8 mouse cellular contexts compared by ENCODE assay signal in the genomic region with DNA sequence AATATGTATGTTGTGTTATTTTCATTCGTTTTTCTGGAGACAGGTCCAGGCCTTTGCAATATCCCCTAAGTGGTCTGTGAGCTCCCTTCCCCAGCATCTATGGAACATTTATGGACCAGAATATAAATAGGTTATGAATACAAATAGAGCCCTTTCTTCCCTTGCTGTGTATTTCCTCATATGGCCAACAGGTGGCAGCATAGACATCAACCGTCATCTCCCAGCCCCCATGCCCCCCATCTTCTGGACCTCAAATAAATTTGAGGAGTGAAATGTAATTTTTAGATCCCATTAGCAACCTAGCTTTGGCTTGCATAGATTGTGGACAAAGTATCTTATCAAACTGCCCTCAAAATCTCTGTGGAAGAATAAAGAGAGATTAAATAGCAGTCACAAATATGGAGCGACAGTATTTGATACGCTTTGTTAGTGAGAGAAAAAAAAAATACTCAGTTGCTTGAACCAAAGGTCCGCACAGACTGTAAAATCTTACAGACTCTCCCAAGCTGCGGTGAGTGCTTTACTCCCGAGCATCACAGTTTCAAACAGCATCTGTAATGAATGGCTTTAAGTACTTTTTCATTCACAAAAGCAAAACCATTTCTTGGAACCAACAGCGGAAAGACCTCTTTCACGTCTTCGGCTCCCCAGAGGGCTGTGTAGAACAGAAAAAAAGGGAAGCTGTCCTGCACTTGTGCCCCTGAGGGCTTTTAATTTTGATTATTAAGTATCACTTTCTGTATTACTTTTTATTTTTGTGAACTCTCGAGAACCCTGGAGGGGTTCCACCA.
DNase-seq lines count a peak whose midpoint lies in the region; ATAC-seq and TF ChIP-seq lines count a peak whose summit lies in the region.
"Had no signal": no experiment of that assay in that cellular context is flagged by ENCODE, and none has a peak within 500 bp of the region (broad histone marks: within the 10 kb centered on the region; RNA-seq: fewer than 3 reads in every experiment).

No protein-coding gene starts in this region.

- no peak overlapping the region for H3K4me2 ChIP-seq in kidney, embryonic 15.5 days
- H3K4me2 ChIP-seq in midbrain, embryonic 15.5 days, result peak overlapping the region; percentile 7; the same call in 1 of the 2 replicates
- H3K4me2 ChIP-seq: embryonic facial prominence, embryonic 12.5 days had no signal

- no peak overlapping the region for H3K27ac ChIP-seq in kidney, embryonic 15.5 days
- H3K27ac ChIP-seq in bone marrow macrophage, adult 2 months (ENCODE audit: insufficient read depth, low read depth, low read length), result no peak overlapping the region
- H3K27ac ChIP-seq in midbrain, embryonic 15.5 days, result no peak overlapping the region
- H3K27ac ChIP-seq: embryonic facial prominence, embryonic 12.5 days had no signal

- H3K36me3 ChIP-seq in kidney, embryonic 15.5 days, result no peaks in the 10 kb centered on the region
- peaks cover 21% of the 10 kb centered on the region for H3K36me3 ChIP-seq in E14TG2a.4 (ENCODE audit: insufficient read depth, low read length)
- H3K36me3 ChIP-seq in midbrain, embryonic 15.5 days (replicated peaks), result no peaks in the 10 kb centered on the region
- H3K36me3 ChIP-seq: embryonic facial prominence, embryonic 12.5 days had no signal

- DNase-seq in kidney, adult 9 months, result peak; percentile 30
- no peak for DNase-seq in frontal cortex, postnatal 14 days (ENCODE audit: low spot score in 2 of 2)
- no peak for DNase-seq in frontal cortex, postnatal 10 days (ENCODE audit: low spot score in 2 of 2)

- ATAC-seq in kidney, embryonic 15.5 days (replicated peaks; ENCODE audit: low FRiP score), result no peak
- ATAC-seq in midbrain, embryonic 15.5 days (replicated peaks), result no peak

- no peak for TF ChIP-seq POLR2A in bone marrow macrophage, adult 2 months (IDR thresholded peaks at IDR 0.05; ENCODE audit: borderline replicate concordance, low read depth, low read length)

- H3K4me1 ChIP-seq in kidney, embryonic 15.5 days, result no peaks in the 10 kb centered on the region
- H3K4me1 ChIP-seq in E14TG2a.4 (replicated peaks; ENCODE audit: low read depth, low read length), result peaks cover 58% of the 10 kb centered on the region
- no peaks in the 10 kb centered on the region for H3K4me1 ChIP-seq in bone marrow macrophage, adult 2 months (ENCODE audit: control insufficient read depth, insufficient read depth, low read length)
- H3K4me1 ChIP-seq in midbrain, embryonic 15.5 days, result peaks cover 8% of the 10 kb centered on the region; the same call in 1 of the 2 replicates
- H3K4me1 ChIP-seq: embryonic facial prominence, embryonic 12.5 days had no signal

- H3K9ac ChIP-seq in kidney, embryonic 15.5 days, result no peak overlapping the region
- no peak overlapping the region for H3K9ac ChIP-seq in midbrain, embryonic 15.5 days
- H3K9ac ChIP-seq: embryonic facial prominence, embryonic 12.5 days had no signal

- WGBS in kidney, embryonic 15.5 days, result 67% methylated on average over 11 of the region's 11 CpGs
- 37% methylated on average over 11 of the region's 11 CpGs for WGBS in midbrain, embryonic 15.5 days

- no peaks in the 10 kb centered on the region for H3K9me3 ChIP-seq in kidney, embryonic 15.5 days (replicated peaks)
- no peaks in the 10 kb centered on the region for H3K9me3 ChIP-seq in E14TG2a.4 (ENCODE audit: low read length)
- H3K9me3 ChIP-seq in midbrain, embryonic 15.5 days, result no peaks in the 10 kb centered on the region
- H3K9me3 ChIP-seq: embryonic facial prominence, embryonic 12.5 days had no signal

- peak; percentile 97 for TF ChIP-seq CTCF in E14TG2a.4 (conservative IDR thresholded peaks at IDR 0.05; ENCODE audit: low read length)
- TF ChIP-seq CTCF in bone marrow macrophage, adult 2 months (IDR thresholded peaks at IDR 0.05; ENCODE audit: low read depth, low read length), result peak; percentile 62

- H3K27me3 ChIP-seq in kidney, embryonic 15.5 days, result peaks cover 7% of the 10 kb centered on the region
- no peaks in the 10 kb centered on the region for H3K27me3 ChIP-seq in E14TG2a.4 (ENCODE audit: insufficient read depth, low read length)
- H3K27me3 ChIP-seq in midbrain, embryonic 15.5 days (replicated peaks), result no peaks in the 10 kb centered on the region
- H3K27me3 ChIP-seq: embryonic facial prominence, embryonic 12.5 days had no signal

- H3K4me3 ChIP-seq in kidney, embryonic 15.5 days (replicated peaks), result no peak overlapping the region
- H3K4me3 ChIP-seq in E14TG2a.4 (replicated peaks; ENCODE audit: low read length), result no peak overlapping the region
- no peak overlapping the region for H3K4me3 ChIP-seq in bone marrow macrophage, adult 2 months (ENCODE audit: insufficient read depth, low read length)
- H3K4me3 ChIP-seq in midbrain, embryonic 15.5 days, result no peak overlapping the region
- H3K4me3 ChIP-seq: embryonic facial prominence, embryonic 12.5 days had no signal
